Mouse (Mus musculus) olfactory bulb, adult 2 months (tissue): ENCODE results near the gene Stk24.

Experiments
- CTCF ChIP-seq: fragments of 200-500 bp; IDR thresholded peaks from 2 replicates; pipeline ENCODE4 v1.5.1; 2012; ENCODE audit warnings: low read depth, mild to moderate bottlenecking, low read length, moderate library complexity; ENCODE audit not compliant: insufficient read depth
- POLR2A ChIP-seq: fragments of 200-500 bp; IDR thresholded peaks from 2 replicates; pipeline ENCODE4 v1.6.1; 2012; ENCODE audit warnings: mild to moderate bottlenecking, low read depth, low read length, moderate library complexity; ENCODE audit not compliant: insufficient read depth

DNA sequence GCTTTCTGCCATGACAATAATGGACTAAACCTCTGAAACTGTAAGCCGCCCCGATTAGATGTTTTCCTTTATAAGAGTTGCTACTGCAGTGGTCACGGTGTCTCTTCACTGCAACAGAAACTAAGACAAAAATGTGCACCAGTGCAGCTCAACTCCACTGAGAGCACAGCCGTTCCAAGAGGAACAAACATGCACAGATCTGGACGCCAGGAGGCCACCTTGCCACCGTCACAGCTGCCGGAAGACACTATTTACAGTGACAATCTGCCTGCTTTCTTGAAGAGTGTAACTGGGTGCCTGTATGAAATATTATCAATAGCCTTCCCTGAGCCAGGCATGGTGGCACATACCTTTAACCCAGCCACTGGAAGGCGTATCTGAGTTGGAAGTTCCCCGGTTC lies 6.8 kb downstream of the Stk24 start:
- TF ChIP-seq CTCF, result no peak
- TF ChIP-seq POLR2A, result no peak
